Mouse (Mus musculus) 3134 (cell line): ENCODE data around the gene Draxin.

Experiments used
- DNase-seq: peaks from one replicate; pipeline ENCODE4 v3.0.0-alpha.2; 2011; ENCODE audit warnings: low spot score; ENCODE audit not compliant: insufficient read length; ENCODE audit errors: extremely low read depth

Gene Draxin

GRCm38 (mm10) chr4:148085131-148085906 is 45.2 kb downstream of the Draxin start:
- DNase-seq, result no peak

DNA sequence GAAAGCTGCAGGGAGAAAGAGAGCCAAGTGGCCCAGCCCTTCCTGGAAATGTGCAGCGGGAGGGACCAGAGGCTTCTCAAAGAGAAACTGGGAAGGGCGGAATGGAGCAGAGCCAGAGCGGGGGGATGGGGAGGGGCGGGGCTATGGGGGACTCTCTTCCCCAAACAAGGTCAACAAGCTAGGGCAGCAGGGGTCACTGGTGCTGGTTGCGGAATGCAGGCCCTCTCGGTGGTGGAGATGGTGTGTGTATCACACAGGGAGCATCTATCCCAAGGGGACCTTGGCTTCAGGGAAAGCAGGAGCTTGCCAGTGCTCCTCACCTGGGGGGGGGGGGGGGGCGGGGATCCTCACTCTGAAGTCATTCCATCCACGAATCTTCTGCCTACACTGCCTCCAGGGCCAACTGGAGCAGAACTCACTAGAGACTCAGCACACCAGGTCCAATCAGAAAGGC is 46.2 kb downstream of the Draxin start:
- DNase-seq, result no peak

GRCm38 (mm10) chr4:148083176-148083899 is 47.2 kb downstream of the Draxin start:
- no peak for DNase-seq

GRCm38 (mm10) chr4:148082257-148083044 is 48.0 kb downstream of the Draxin start:
- DNase-seq, result no peak

DNA sequence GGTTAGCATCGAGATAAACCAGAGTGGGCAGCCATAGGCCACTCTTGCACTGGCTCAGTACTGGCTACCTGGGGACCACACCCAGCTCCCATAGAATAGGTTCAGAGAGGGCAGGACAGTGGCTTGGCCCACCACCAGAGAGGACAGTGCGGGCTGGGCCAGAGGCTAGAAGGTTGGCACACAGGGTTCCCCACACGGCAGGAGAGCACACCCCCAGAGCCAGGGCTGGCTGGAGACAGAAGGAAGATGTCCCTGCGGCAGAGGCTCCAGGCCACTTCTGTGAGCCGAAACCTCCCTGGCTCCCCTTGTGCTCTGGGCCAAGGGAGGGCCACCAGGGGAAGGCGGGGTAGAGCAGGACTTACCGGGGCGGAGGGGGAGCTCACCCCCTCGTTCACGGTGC is 49.3 kb downstream of the Draxin start:
- DNase-seq, result no peak

DNA sequence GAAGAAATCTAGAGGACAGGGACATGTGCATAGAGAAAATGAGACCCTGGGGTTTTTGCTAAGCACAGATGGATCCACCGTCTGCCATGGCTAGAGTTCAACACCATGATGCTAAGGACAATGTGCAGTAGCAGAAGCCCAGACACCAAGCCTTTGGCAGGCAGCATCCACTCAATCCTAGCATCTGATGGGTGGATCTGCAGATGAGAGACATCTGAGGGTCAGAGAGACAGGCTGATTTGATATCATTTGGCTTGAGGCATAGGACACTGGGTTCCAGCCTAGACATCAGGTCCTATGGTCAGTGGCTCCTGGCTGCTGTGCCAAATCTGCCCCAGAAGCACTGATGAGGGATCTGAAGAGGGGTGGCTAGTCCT is 49.9 kb downstream of the Draxin start:
- DNase-seq, result no peak

DNA sequence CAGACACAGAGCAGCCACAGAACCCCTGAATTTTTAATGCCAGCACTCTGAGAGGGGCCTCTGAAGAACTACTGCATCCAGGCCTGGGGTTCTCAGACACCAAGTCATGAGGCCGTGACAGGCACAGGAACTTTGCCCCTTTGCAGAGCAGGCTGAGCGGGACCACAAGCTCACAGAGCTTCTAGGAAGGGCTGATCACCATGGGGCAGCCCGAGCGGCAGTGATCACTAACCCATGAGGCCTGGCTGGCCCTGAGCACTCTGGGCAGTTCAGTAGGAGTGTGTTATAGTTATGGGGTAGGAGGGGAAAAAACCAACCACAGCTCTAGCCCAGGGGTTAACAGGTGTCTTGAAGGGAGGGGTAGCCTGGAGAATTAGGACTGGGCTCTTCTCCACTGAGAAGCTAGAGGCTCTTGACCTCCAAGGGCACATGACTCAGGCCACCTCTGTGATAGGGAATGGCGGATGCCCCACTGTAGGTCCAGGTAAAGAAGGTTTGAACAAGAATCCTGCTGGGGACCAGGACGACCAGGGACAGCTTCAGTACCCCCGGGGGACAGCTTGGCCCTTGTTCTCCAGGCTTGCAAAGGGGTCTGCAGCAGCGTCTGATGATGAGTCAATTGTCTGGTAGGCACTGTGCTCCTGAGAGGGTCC is 50.4 kb downstream of the Draxin start:
- DNase-seq, result no peak

- no peak for DNase-seq
Measured at GRCm38 (mm10) chr4:148079212-148079611, 51.3 kb downstream of the Draxin start.

DNA sequence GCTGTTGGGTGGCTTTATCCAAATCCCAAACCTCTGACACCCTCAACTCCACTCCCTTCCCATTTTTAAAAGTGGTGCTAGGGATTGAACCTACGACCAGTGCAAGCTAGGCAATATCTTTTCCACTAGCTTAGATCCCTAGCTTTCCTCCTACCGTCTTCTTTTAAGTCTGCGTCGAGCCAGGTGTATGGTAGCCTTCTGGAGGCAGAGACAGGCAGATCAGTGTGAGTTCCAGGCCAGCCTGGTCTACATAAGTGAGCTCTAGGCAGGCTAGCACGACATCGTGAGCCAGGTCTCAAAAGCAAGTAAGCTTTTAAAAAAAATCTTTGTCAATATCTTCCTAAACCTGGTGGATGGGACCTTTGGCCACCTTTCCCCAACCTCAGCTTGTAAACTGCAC is 54.6 kb downstream of the Draxin start:
- no peak for DNase-seq

DNA sequence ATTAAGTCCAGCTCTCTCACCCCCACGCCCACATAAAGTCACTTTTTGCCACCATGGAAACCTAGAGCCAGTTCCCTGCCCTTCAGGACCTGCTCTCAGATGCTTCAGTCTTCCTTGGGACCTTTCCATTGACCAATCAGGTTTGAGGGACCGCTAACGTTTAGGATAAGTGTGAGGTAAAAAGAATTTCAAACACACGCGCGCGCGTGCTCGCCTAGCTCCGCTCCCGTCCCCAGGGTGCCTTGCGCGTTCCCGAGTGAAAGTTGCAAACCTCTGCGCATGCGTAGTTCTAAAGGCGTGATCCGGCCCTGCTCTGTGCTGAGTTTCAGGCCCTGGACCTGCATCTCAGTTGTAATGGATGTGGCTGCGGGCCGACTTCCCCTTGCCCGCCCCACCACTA is 55.2 kb downstream of the Draxin start:
- DNase-seq, result no peak

GRCm38 (mm10) chr4:148074521-148075189 is 55.8 kb downstream of the Draxin start:
- no peak for DNase-seq

GRCm38 (mm10) chr4:148071508-148071907 is 59.0 kb downstream of the Draxin start:
- no peak for DNase-seq

DNA sequence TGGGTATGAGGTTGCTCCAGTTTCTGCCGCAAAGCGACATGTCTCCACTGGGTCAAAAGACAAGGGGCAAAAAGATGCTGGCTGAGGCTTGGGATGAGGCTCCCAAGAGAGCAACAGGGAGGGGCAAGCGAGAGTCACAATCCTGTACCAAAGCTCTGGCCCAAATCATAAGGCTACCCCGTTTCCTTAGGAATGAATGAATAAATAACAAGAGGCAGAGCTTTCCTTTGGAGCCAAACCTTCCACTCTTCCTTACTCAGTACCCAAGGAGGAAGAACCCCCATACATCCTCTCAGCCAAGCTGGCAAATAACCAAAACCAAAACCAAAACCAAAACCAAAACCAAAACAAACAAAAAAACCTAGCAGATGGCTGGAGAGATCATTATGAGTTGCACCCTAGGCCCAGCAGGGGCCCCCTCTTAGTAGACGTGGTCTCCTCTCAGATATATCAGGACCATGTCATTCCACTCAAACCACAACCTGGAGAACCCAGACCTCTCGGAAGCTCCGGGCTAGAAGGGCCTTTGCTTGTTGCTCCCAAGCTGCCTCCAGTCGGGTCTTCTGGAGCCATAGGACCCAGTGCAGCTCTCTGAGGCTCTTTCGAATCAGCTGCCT is 60.8 kb downstream of the Draxin start:
- DNase-seq, result peak; percentile 57

GRCm38 (mm10) chr4:148067346-148067745 is 63.2 kb downstream of the Draxin start:
- peak; percentile 40 for DNase-seq

- DNase-seq, result peak; percentile 71
Measured at GRCm38 (mm10) chr4:148066401-148066744, 64.1 kb downstream of the Draxin start.

DNA sequence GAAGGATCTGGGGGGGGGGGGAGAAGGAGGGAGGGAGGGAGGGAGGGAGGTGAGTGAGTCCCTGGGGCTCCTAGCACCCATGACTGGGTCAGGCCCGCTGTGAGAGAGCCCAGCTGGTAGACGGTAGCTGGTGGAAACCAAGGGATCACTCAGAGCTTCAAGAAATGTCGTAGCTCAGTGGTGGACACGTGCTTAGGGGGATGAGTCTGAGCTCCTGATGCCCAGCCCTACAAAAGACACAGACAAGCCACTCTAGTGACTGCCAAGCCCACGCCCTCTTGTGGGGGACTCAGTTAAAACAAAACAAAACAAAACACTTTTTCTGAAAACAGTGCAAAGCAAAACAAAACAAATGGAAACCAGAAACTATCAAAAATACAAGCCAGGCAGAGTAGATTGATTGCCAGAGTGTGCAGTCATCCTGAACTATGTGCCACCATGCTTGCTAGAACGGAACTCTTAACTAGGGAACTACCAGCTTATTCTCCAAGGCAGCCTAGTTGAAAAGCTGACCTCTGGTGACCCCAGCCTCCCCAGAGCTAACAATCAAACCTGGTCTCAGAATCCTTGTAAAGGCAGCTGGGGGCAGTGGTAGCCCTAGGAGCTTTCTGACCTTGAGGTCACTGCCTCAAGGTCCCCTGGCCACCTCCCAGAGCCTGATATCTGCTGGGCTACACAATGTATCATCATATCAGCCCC is 64.6 kb downstream of the Draxin start:
- DNase-seq, result no peak

DNA sequence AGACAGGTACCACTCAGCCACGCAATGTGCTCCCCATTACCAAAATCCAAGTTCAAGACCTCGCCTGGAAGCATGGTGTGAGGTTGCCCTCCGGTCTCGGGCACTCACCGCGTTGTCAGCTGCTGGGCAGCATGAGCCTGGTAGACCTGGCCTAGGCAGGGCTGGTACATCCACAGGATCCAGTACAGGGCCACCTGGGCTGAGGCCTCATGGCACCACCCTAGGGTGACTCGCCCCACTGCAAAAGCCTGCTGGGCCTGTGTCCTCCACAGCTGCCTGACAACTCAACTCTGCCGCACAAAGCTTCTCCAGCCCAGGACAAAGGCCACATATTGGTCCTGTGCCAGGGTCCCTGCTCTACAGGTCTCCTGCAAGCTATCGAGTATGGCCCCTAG is 69.4 kb downstream of the Draxin start:
- no peak for DNase-seq

- DNase-seq, result no peak
Measured at GRCm38 (mm10) chr4:148060120-148061085, 70.1 kb downstream of the Draxin start.
